Mouse (Mus musculus) cerebellum, adult 2 months (tissue): ENCODE results near the gene Tm4sf4. TPM values are rescaled to one million over a fixed set of nuclear protein-coding genes. Genes with fewer than 3 reads are reported as not detected.

Experiments
- DNase-seq, 2 experiments: peaks; one replicate each; pipeline ENCODE4 v3.0.0; 2021
- H3K27ac ChIP-seq: fragments of 200-500 bp; 2 replicates; pipeline ENCODE4 v1.5.1; 2012; ENCODE audit warnings: low read length, control low read depth, inconsistent platforms; ENCODE audit not compliant: insufficient read depth
- H3K27me3 ChIP-seq: fragments of 200-500 bp; 2 replicates; pipeline ENCODE4 v1.6.1; 2012; ENCODE audit warnings: inconsistent platforms, mild to moderate bottlenecking, low read length, moderate library complexity; ENCODE audit not compliant: control insufficient read depth, insufficient read depth
- H3K4me1 ChIP-seq: fragments of 200-500 bp; 2 replicates; pipeline ENCODE4 v1.6.1; 2011; ENCODE audit warnings: low read length; ENCODE audit not compliant: control insufficient read depth, insufficient read depth
- H3K4me3 ChIP-seq: fragments of 200-500 bp; replicated peaks from 2 replicates; pipeline ENCODE3; 2011; ENCODE audit warnings: mild to moderate bottlenecking, low read depth, low read length, control low read depth; ENCODE audit not compliant: insufficient read depth
- CTCF ChIP-seq: fragments of 200-500 bp; IDR thresholded peaks from 2 replicates; pipeline ENCODE4 v1.5.1; 2011; ENCODE audit warnings: low read depth, mild to moderate bottlenecking, control low read depth, low read length, moderate library complexity, borderline replicate concordance; ENCODE audit not compliant: insufficient read depth
- POLR2A ChIP-seq: fragments of 200-500 bp; IDR thresholded peaks from 2 replicates; pipeline ENCODE4 v1.6.1; 2011; ENCODE audit warnings: low read length, control low read depth, borderline replicate concordance; ENCODE audit not compliant: insufficient read depth
- WGBS: fragments of 180-500 bp; shearing (Covaris S2); methylation state at CpG from one replicate; pipeline ENCODE4 v1.1.7; 2018; 5-methylcytosine and 5-hydroxymethylcytosine counted together
- polyA plus RNA-seq: library from polyadenylated mRNA; depleted of rRNA; stranded (reverse); fragments of >200 nt; gene quantifications from 2 replicates; pipeline ENCODE4 v1.2.3, GENCODE M21; 2012

Tm4sf4 gene
- polyA plus RNA-seq, 1 experiment, result not detected

GRCm38 (mm10) chr3:57458652-57459051 is 33.5 kb downstream of the Tm4sf4 start:
- no peak overlapping the region for H3K4me3 ChIP-seq
- DNase-seq, result no peak
- no peak overlapping the region for H3K27ac ChIP-seq
- 86% methylated on average over 11 of the region's 11 CpGs for WGBS
- TF ChIP-seq CTCF (no peak), POLR2A (no peak)
- H3K4me1 ChIP-seq, result no peaks in the 10 kb centered on the region
- H3K27me3 ChIP-seq, result no peaks in the 10 kb centered on the region

- WGBS, result 83% methylated on average over 4 of the region's 4 CpGs
- no peak overlapping the region for H3K4me3 ChIP-seq
- H3K27me3 ChIP-seq, result no peaks in the 10 kb centered on the region
- no peak for DNase-seq
- H3K27ac ChIP-seq, result no peak overlapping the region
- no peaks in the 10 kb centered on the region for H3K4me1 ChIP-seq
- no peak for TF ChIP-seq POLR2A
- no peak for TF ChIP-seq CTCF
Observed at GRCm38 (mm10) chr3:57463302-57463701, 38.2 kb downstream of the Tm4sf4 start.

- TF ChIP-seq POLR2A, result no peak
- no peak for TF ChIP-seq CTCF
- Histone ChIP-seq H3K4me3 (no peak overlapping the region), H3K27ac (no peak overlapping the region), H3K27me3 (no peaks in the 10 kb centered on the region), H3K4me1 (no peaks in the 10 kb centered on the region)
- WGBS, result 67% methylated on average over 3 of the region's 3 CpGs
- no peak for DNase-seq
Observed at GRCm38 (mm10) chr3:57466289-57466688, 41.2 kb downstream of the Tm4sf4 start.

GRCm38 (mm10) chr3:57469325-57469724 is 44.2 kb downstream of the Tm4sf4 start:
- DNase-seq, result no peak
- Histone ChIP-seq H3K27ac (no peak overlapping the region), H3K4me3 (no peak overlapping the region), H3K4me1 (no peaks in the 10 kb centered on the region), H3K27me3 (no peaks in the 10 kb centered on the region; the same call in 1 of the 2 replicates)
- TF ChIP-seq CTCF, result no peak
- TF ChIP-seq POLR2A, result no peak
- 94% methylated on average over 3 of the region's 3 CpGs for WGBS

- DNase-seq, result peak; percentile 8 to 10
- Histone ChIP-seq H3K4me1 (no peaks in the 10 kb centered on the region), H3K27ac (no peak overlapping the region), H3K27me3 (no peaks in the 10 kb centered on the region; the same call in 1 of the 2 replicates), H3K4me3 (no peak overlapping the region)
- TF ChIP-seq POLR2A (no peak), CTCF (no peak; the same call in 1 of the 2 replicates)
- 39% methylated on average over 5 of the region's 5 CpGs for WGBS
Observed at GRCm38 (mm10) chr3:57470326-57470725, 45.2 kb downstream of the Tm4sf4 start.

- TF ChIP-seq POLR2A (no peak), CTCF (no peak)
- 13% methylated on average over 15 of the region's 15 CpGs for WGBS
- H3K4me3 ChIP-seq, result no peak overlapping the region
Observed at GRCm38 (mm10) chr3:57470981-57471601, 46.0 kb downstream of the Tm4sf4 start.

GRCm38 (mm10) chr3:57472407-57472806 is 47.3 kb downstream of the Tm4sf4 start:
- no peak overlapping the region for H3K4me3 ChIP-seq
- 49% methylated on average over 4 of the region's 4 CpGs for WGBS
- DNase-seq, result no peak
- H3K27ac ChIP-seq, result no peak overlapping the region
- H3K4me1 ChIP-seq, result no peaks in the 10 kb centered on the region
- no peaks in the 10 kb centered on the region; the same call in 1 of the 2 replicates for H3K27me3 ChIP-seq
- no peak for TF ChIP-seq POLR2A
- no peak for TF ChIP-seq CTCF

More at GRCm38 (mm10) chr3:57470981-57471601, 46.0 kb downstream of the Tm4sf4 start:
- Histone ChIP-seq H3K4me1 (no peaks in the 10 kb centered on the region), H3K27me3 (no peaks in the 10 kb centered on the region; the same call in 1 of the 2 replicates), H3K27ac (no peak overlapping the region)
- DNase-seq, result peak; percentile 11 to 13

- no peaks in the 10 kb centered on the region for H3K4me1 ChIP-seq
- no peaks in the 10 kb centered on the region; the same call in 1 of the 2 replicates for H3K27me3 ChIP-seq
- H3K27ac ChIP-seq, result no peak overlapping the region
- TF ChIP-seq CTCF (no peak), POLR2A (no peak)
- no peak for DNase-seq
- H3K4me3 ChIP-seq, result no peak overlapping the region
- WGBS, result 97% methylated on average over 8 of the region's 8 CpGs
Observed at GRCm38 (mm10) chr3:57474421-57474820, 49.3 kb downstream of the Tm4sf4 start.
